Mouse (Mus musculus) lung, adult 2 months (tissue): ENCODE results near the gene Topaz1. TPM values are rescaled to one million over a fixed set of nuclear protein-coding genes. Genes with fewer than 3 reads are reported as not detected.
"Not testable (repeated sequence)": the region's sequence is repeated elsewhere in the genome, so short reads cannot be mapped to it uniquely, and the experiment has no call there.

Experiments used
- DNase-seq: peaks from one replicate; pipeline ENCODE4 v3.0.0; 2022
- H3K4me1 ChIP-seq: fragments of 200-500 bp; 2 replicates; pipeline ENCODE4 v1.6.1; 2011; ENCODE audit warnings: low read length; ENCODE audit not compliant: control insufficient read depth, insufficient read depth
- H3K4me3 ChIP-seq: fragments of 200-500 bp; replicated peaks from 2 replicates; pipeline ENCODE3; 2011; ENCODE audit warnings: low read depth, mild to moderate bottlenecking, control low read depth, low read length; ENCODE audit errors: extremely low read depth
- CTCF ChIP-seq: fragments of 200-500 bp; IDR thresholded peaks from 2 replicates; pipeline ENCODE4 v1.5.1; 2011; ENCODE audit warnings: mild to moderate bottlenecking, low read length, control low read depth; ENCODE audit not compliant: insufficient read depth
- POLR2A ChIP-seq: fragments of 200-500 bp; IDR thresholded peaks from 2 replicates; pipeline ENCODE4 v1.6.1; 2011; ENCODE audit warnings: low read depth, mild to moderate bottlenecking, control low read depth, low read length, borderline replicate concordance; ENCODE audit errors: extremely low read depth
- WGBS: fragments of 180-500 bp; shearing (Covaris S2); methylation state at CpG from one replicate; pipeline ENCODE4 v1.1.7; 2018; 5-methylcytosine and 5-hydroxymethylcytosine counted together
- polyA plus RNA-seq: library from polyadenylated mRNA; depleted of rRNA; stranded (reverse); fragments of >200 nt; gene quantifications from 2 replicates; pipeline ENCODE4 v1.2.3, GENCODE M21; 2012; rRNA removed

Gene Topaz1
- polyA plus RNA-seq, 1 experiment = not detected

DNA sequence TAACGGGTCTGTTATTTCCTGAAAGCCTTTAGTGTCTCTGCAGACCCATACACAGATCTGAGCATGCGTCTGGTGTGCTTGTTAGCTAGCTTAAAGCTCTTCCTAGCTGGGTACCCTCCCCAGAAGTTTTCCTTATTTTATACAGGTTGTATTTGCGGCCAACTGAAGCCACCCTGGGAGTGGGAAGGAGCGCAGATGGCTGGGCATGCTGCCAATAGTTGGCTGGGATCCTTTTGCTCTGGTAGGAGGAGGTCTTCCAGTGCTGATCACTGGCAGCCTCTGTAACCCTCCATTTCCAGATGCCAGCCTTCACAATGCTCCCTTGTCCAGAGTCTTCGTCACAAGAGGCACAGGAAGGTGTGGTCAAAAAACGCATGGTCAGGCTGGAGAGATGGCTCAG lies 89.6 kb downstream of the Topaz1 start:
- WGBS = 29% methylated on average over 6 of the region's 6 CpGs
- no peak for DNase-seq
- H3K4me3 ChIP-seq = no peak overlapping the region
- H3K4me1 ChIP-seq = peaks cover 2% of the 10 kb centered on the region; the same call in 1 of the 2 replicates
- no peak for TF ChIP-seq POLR2A
- TF ChIP-seq CTCF = no peak

GRCm38 (mm10) chr9:122837216-122837615 lies 90.1 kb downstream of the Topaz1 start:
- peaks cover 2% of the 10 kb centered on the region; the same call in 1 of the 2 replicates for H3K4me1 ChIP-seq
- no peak overlapping the region for H3K4me3 ChIP-seq
- DNase-seq = no peak
- 69% methylated on average over 4 of the region's 4 CpGs for WGBS
- TF ChIP-seq CTCF (no peak), POLR2A (no peak)

DNA sequence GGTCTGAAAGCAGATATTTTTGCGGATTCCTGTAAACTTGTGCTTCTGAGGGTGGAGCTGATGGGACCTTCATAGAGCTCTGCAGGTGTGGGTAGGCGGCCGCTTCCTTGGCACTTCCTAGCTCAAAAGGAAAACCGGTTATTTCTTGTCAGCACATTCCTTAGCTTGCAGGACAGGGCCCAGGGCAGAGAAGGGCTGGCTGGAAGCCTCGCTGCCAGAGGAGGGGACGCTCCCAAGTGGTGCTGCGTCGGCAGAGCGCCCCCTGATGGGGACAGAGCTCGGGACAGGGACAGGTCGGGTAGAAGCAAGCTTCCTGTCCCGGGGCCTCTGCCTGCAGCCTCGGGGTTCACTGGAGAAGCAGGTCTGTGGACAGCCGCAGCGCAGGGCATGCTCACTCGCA lies 90.5 kb downstream of the Topaz1 start:
- WGBS = 29% methylated on average over 16 of the region's 16 CpGs
- H3K4me1 ChIP-seq = peaks cover 2% of the 10 kb centered on the region; the same call in 1 of the 2 replicates
- H3K4me3 ChIP-seq = peak overlapping the region; percentile 39
- TF ChIP-seq CTCF (0 out of 2 replicates have a peak, but pooled peaks have one; percentile 28), POLR2A (no peak)
- DNase-seq = peak; percentile 62

DNA sequence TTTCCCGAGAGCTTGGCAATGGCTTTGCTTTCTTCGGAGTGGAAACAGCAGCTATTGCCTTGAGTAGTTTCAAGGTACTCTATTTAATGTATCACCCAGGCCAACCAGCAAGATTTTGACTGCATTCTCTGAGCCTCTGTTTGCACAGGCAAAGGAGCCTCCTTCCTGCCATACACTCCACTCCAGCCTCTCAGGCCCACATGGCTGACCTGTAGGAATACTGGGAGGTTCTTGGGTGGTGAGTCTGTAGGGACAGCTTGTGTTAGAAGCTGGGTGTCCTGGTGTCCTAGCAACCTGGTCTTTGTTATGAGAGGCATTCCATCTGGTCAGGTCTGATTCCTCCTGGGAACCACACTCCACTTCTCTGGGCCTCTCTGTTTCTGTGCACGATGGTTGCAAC lies 96.6 kb downstream of the Topaz1 start, which contains the start of gene Gm35549:
Gene Gm35549, minus strand, starts transcription at position 276 of the 400 bp plus-strand sequence.
- WGBS = 57% methylated on average over 3 of the region's 3 CpGs
- DNase-seq = peak; percentile 31
- TF ChIP-seq CTCF = no peak
- no peak for TF ChIP-seq POLR2A
- Histone ChIP-seq H3K4me3 (no peak within 1 kb of the TSS), H3K4me1 (no peaks in the 10 kb centered on the region)

GRCm38 (mm10) chr9:122845621-122846020 lies 98.5 kb downstream of the Topaz1 start:
- TF ChIP-seq CTCF (no peak), POLR2A (no peak)
- 72% methylated on average over 3 of the region's 3 CpGs for WGBS
- no peak overlapping the region for H3K4me3 ChIP-seq

DNA sequence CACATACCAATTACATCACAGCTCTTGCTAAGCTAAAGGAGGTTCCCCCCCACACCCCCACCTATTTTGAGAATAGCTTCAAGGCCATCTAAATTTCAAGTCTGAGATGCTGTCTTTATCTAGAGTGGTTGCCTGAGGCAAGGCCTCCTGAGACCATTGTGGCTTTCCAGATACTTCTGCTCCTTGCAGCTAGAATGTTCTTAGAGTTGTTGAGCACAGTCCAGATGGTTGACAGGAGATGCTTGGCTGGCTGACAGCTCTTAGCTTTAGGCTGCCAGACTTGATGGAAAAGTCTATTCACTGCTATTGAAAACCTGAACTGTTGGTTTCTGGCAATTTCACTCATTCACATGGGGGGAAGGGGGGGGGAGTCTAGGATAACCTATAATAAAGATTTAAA lies 99.0 kb downstream of the Topaz1 start:
- TF ChIP-seq POLR2A = no peak
- no peak for TF ChIP-seq CTCF
- H3K4me3 ChIP-seq = no peak overlapping the region
- no peaks in the 10 kb centered on the region for H3K4me1 ChIP-seq
- DNase-seq = no peak

More at GRCm38 (mm10) chr9:122845621-122846020, 98.5 kb downstream of the Topaz1 start:
- no peaks in the 10 kb centered on the region for H3K4me1 ChIP-seq
- no peak for DNase-seq

DNA sequence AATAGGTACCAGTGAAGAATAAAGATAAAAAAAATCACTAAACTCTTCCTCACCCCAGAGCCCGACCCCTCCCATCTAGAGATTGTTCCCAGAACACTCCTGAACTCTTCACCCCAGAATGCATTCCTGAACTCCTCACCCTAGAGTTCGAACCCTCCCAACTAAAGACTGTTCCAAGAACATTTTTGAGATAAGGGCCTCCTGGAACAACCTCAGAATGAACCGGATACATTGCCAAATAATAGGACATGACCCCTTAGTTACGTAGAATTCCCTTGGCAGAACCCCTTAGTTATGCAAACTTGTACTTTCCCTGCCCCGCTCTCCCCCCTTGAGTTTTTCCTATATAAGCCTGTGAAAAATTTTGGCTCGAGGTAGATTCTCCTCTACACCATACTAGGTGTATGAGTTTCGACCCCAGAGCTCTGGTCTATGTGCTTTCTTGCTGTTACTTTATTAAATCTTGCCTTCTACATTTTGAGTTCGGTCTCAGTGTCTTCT lies 100.7 kb downstream of the Topaz1 start:
- not testable (repeated sequence) for DNase-seq, H3K4me1 ChIP-seq, H3K4me3 ChIP-seq
- 66% methylated on average over 8 of the region's 8 CpGs for WGBS

Other genes starting within 250 kb of the Topaz1 start
- gene Tcaim, start 58.2 kb downstream of the Topaz1 start, polyA plus RNA-seq = 2.8 and 3.9 TPM in 2 replicates
- not detected in 2 replicates for gene Gm35549, start 96.7 kb downstream of the Topaz1 start, polyA plus RNA-seq
- 23.1 and 36.9 TPM in 2 replicates for gene Zfp445, start 118.7 kb downstream of the Topaz1 start, polyA plus RNA-seq
- 2.3 and 4.0 TPM in 2 replicates for gene Zkscan7, start 138.3 kb downstream of the Topaz1 start, polyA plus RNA-seq
- gene Zfp105, start 175.7 kb downstream of the Topaz1 start, polyA plus RNA-seq = 1.1 and 1.7 TPM in 2 replicates
- gene 1110059G10Rik, start 203.7 kb downstream of the Topaz1 start, polyA plus RNA-seq = 1.3 and 2.4 TPM in 2 replicates
- gene Kif15, start 203.7 kb downstream of the Topaz1 start, polyA plus RNA-seq = 0.81 and 0.92 TPM in 2 replicates